Mouse (Mus musculus) neural tube, embryonic 15.5 days (tissue): Measurements from ENCODE around the gene Arsg. TPM values are rescaled to one million over a fixed set of nuclear protein-coding genes. Genes with fewer than 3 reads are reported as not detected.

Source experiments
- ATAC-seq: fragments of 200-750 bp; cut with Nextera tagmentation; 2 replicates; pipeline ENCODE4 v1.8.0; 2017; ENCODE audit warnings: mild to moderate bottlenecking, moderate TSS enrichment, moderate library complexity; ENCODE audit not compliant: low FRiP score
- H3K27ac ChIP-seq: fragments of 300-500 bp; sonication (generic); replicated peaks from 2 replicates; pipeline ENCODE4 v1.5.1; 2015; ENCODE audit warnings: mild to moderate bottlenecking, inconsistent platforms
- H3K27me3 ChIP-seq: fragments of 300-500 bp; sonication (generic); replicated peaks from 2 replicates; pipeline ENCODE4 v1.6.1; 2015; ENCODE audit warnings: inconsistent platforms
- H3K36me3 ChIP-seq: fragments of 300-500 bp; sonication (generic); 2 replicates; pipeline ENCODE4 v1.6.1; 2015; ENCODE audit warnings: inconsistent platforms
- H3K4me1 ChIP-seq: fragments of 300-500 bp; sonication (generic); 2 replicates; pipeline ENCODE4 v1.6.1; 2015; ENCODE audit warnings: inconsistent platforms
- H3K4me2 ChIP-seq: fragments of 300-500 bp; sonication (generic); 2 replicates; pipeline ENCODE4 v1.6.1; 2015; ENCODE audit warnings: inconsistent platforms, mild to moderate bottlenecking, moderate library complexity
- H3K4me3 ChIP-seq: fragments of 300-500 bp; sonication (generic); replicated peaks from 2 replicates; pipeline ENCODE4 v1.5.1; 2015; ENCODE audit warnings: mild to moderate bottlenecking, inconsistent platforms
- H3K9ac ChIP-seq: fragments of 300-500 bp; sonication (generic); replicated peaks from 2 replicates; pipeline ENCODE4 v1.6.1; 2015; ENCODE audit warnings: mild to moderate bottlenecking, inconsistent platforms
- H3K9me3 ChIP-seq: fragments of 300-500 bp; sonication (generic); replicated peaks from 2 replicates; pipeline ENCODE4 v1.6.1; 2016; ENCODE audit warnings: inconsistent platforms
- WGBS: fragments of 180-500 bp; shearing (Covaris S2); methylation state at CpG from one replicate; pipeline ENCODE4 v1.1.7; 2015; ENCODE audit warnings: mixed read lengths; 5-methylcytosine and 5-hydroxymethylcytosine counted together
- polyA plus RNA-seq: library from polyadenylated mRNA; unstranded; fragments of >200 nt; fragmentation: Nextera tagmentation; extraction: Ambion mirVana; gene quantifications from 2 replicates; pipeline ENCODE4 v1.2.1, GENCODE M21; 2015

The Arsg gene
- polyA plus RNA-seq, 1 experiment from 2014 or later = 2.8 TPM

GRCm38 (mm10) chr11:109443468-109444263 lies 29.5 kb upstream of the Arsg start:
- no peaks in the 10 kb centered on the region for H3K27me3 ChIP-seq
- ATAC-seq = no peak
- no peak overlapping the region for H3K4me3 ChIP-seq
- no peak overlapping the region for H3K4me2 ChIP-seq
- WGBS = 91% methylated on average over 8 of the region's 8 CpGs
- no peak overlapping the region for H3K27ac ChIP-seq
- H3K9ac ChIP-seq = no peak overlapping the region
- peaks cover 14% of the 10 kb centered on the region for H3K4me1 ChIP-seq
- H3K36me3 ChIP-seq = no peaks in the 10 kb centered on the region
- no peaks in the 10 kb centered on the region for H3K9me3 ChIP-seq

GRCm38 (mm10) chr11:109444600-109444999 lies 28.6 kb upstream of the Arsg start:
- peaks cover 11% of the 10 kb centered on the region for H3K4me1 ChIP-seq
- no peaks in the 10 kb centered on the region for H3K36me3 ChIP-seq
- H3K9ac ChIP-seq = no peak overlapping the region
- ATAC-seq = no peak
- H3K9me3 ChIP-seq = no peaks in the 10 kb centered on the region
- H3K4me2 ChIP-seq = no peak overlapping the region
- no peak overlapping the region for H3K27ac ChIP-seq
- H3K27me3 ChIP-seq = no peaks in the 10 kb centered on the region
- no peak overlapping the region for H3K4me3 ChIP-seq
- 47% methylated on average over 7 of the region's 7 CpGs for WGBS

- no peaks in the 10 kb centered on the region for H3K9me3 ChIP-seq
- H3K4me3 ChIP-seq = no peak overlapping the region
- 56% methylated on average over 13 of the region's 13 CpGs for WGBS
- ATAC-seq = 0 out of 2 replicates have a peak, but pooled peaks have one; percentile 55
- H3K4me1 ChIP-seq = 0 out of 2 replicates have a peak, but pooled peaks cover 3% of the 10 kb centered on the region
- H3K9ac ChIP-seq = no peak overlapping the region
- H3K36me3 ChIP-seq = no peaks in the 10 kb centered on the region
- H3K27ac ChIP-seq = no peak overlapping the region
- H3K27me3 ChIP-seq = no peaks in the 10 kb centered on the region
- H3K4me2 ChIP-seq = no peak overlapping the region
Observed at GRCm38 (mm10) chr11:109445438-109446035, 27.6 kb upstream of the Arsg start.

- 90% methylated on average over 11 of the region's 11 CpGs for WGBS
- ATAC-seq = no peak
Observed at GRCm38 (mm10) chr11:109451169-109451568, 22.0 kb upstream of the Arsg start.

GRCm38 (mm10) chr11:109456261-109456660 lies 16.9 kb upstream of the Arsg start:
- 91% methylated on average over 5 of the region's 5 CpGs for WGBS

More at GRCm38 (mm10) chr11:109451169-109451568, 22.0 kb upstream of the Arsg start:
- Histone ChIP-seq H3K27ac (no peak overlapping the region), H3K4me3 (no peak overlapping the region), H3K9me3 (no peaks in the 10 kb centered on the region), H3K4me1 (no peaks in the 10 kb centered on the region), H3K4me2 (no peak overlapping the region), H3K36me3 (no peaks in the 10 kb centered on the region), H3K27me3 (no peaks in the 10 kb centered on the region), H3K9ac (no peak overlapping the region)

GRCm38 (mm10) chr11:109458165-109458564 lies 15.0 kb upstream of the Arsg start:
- no peaks in the 10 kb centered on the region for H3K9me3 ChIP-seq
- no peaks in the 10 kb centered on the region for H3K27me3 ChIP-seq
- H3K4me2 ChIP-seq = no peak overlapping the region
- no peak overlapping the region for H3K27ac ChIP-seq
- no peak overlapping the region for H3K9ac ChIP-seq
- no peaks in the 10 kb centered on the region for H3K4me1 ChIP-seq
- no peak for ATAC-seq
- no peaks in the 10 kb centered on the region for H3K36me3 ChIP-seq
- 97% methylated on average over 11 of the region's 11 CpGs for WGBS
- no peak overlapping the region for H3K4me3 ChIP-seq

More at GRCm38 (mm10) chr11:109456261-109456660, 16.9 kb upstream of the Arsg start:
- H3K9me3 ChIP-seq = no peaks in the 10 kb centered on the region
- ATAC-seq = no peak
- no peaks in the 10 kb centered on the region for H3K4me1 ChIP-seq
- no peak overlapping the region for H3K27ac ChIP-seq
- H3K36me3 ChIP-seq = no peaks in the 10 kb centered on the region
- H3K4me3 ChIP-seq = no peak overlapping the region
- H3K4me2 ChIP-seq = no peak overlapping the region
- no peaks in the 10 kb centered on the region for H3K27me3 ChIP-seq
- H3K9ac ChIP-seq = no peak overlapping the region

GRCm38 (mm10) chr11:109460586-109460985 lies 12.6 kb upstream of the Arsg start:
- no peak for ATAC-seq
- WGBS = 82% methylated on average over 5 of the region's 5 CpGs

GRCm38 (mm10) chr11:109465068-109465467 lies 8.1 kb upstream of the Arsg start:
- no peaks in the 10 kb centered on the region for H3K27me3 ChIP-seq
- 94% methylated on average over 4 of the region's 4 CpGs for WGBS

More at GRCm38 (mm10) chr11:109460586-109460985, 12.6 kb upstream of the Arsg start:
- no peak overlapping the region for H3K27ac ChIP-seq
- H3K9ac ChIP-seq = no peak overlapping the region
- H3K9me3 ChIP-seq = no peaks in the 10 kb centered on the region
- H3K36me3 ChIP-seq = no peaks in the 10 kb centered on the region
- no peak overlapping the region for H3K4me2 ChIP-seq
- no peaks in the 10 kb centered on the region for H3K4me1 ChIP-seq
- H3K27me3 ChIP-seq = no peaks in the 10 kb centered on the region
- H3K4me3 ChIP-seq = no peak overlapping the region

GRCm38 (mm10) chr11:109466987-109467386 lies 6.2 kb upstream of the Arsg start:
- H3K27me3 ChIP-seq = no peaks in the 10 kb centered on the region
- no peak overlapping the region for H3K27ac ChIP-seq
- H3K9me3 ChIP-seq = no peaks in the 10 kb centered on the region
- H3K4me2 ChIP-seq = no peak overlapping the region
- H3K9ac ChIP-seq = no peak overlapping the region
- no peak overlapping the region for H3K4me3 ChIP-seq
- WGBS = 91% methylated on average over 8 of the region's 8 CpGs
- peaks cover 12% of the 10 kb centered on the region for H3K4me1 ChIP-seq
- H3K36me3 ChIP-seq = no peaks in the 10 kb centered on the region
- ATAC-seq = no peak

More at GRCm38 (mm10) chr11:109465068-109465467, 8.1 kb upstream of the Arsg start:
- no peak overlapping the region for H3K4me3 ChIP-seq
- H3K36me3 ChIP-seq = no peaks in the 10 kb centered on the region
- no peak for ATAC-seq
- H3K27ac ChIP-seq = no peak overlapping the region
- no peaks in the 10 kb centered on the region for H3K9me3 ChIP-seq
- H3K9ac ChIP-seq = no peak overlapping the region
- no peak overlapping the region for H3K4me2 ChIP-seq
- no peaks in the 10 kb centered on the region for H3K4me1 ChIP-seq

- Histone ChIP-seq H3K27me3 (no peaks in the 10 kb centered on the region), H3K4me1 (peaks cover 17% of the 10 kb centered on the region), H3K36me3 (no peaks in the 10 kb centered on the region), H3K27ac (no peak overlapping the region), H3K9me3 (no peaks in the 10 kb centered on the region), H3K4me2 (no peak overlapping the region), H3K4me3 (no peak overlapping the region), H3K9ac (no peak overlapping the region)
- ATAC-seq = no peak
- 91% methylated on average over 5 of the region's 5 CpGs for WGBS
Observed at GRCm38 (mm10) chr11:109468133-109468532, 5.0 kb upstream of the Arsg start.

GRCm38 (mm10) chr11:109470170-109470569 lies 3.0 kb upstream of the Arsg start:
- no peaks in the 10 kb centered on the region for H3K27me3 ChIP-seq
- no peak overlapping the region for H3K27ac ChIP-seq
- H3K36me3 ChIP-seq = no peaks in the 10 kb centered on the region
- peaks cover 24% of the 10 kb centered on the region for H3K4me1 ChIP-seq
- 67% methylated on average over 9 of the region's 9 CpGs for WGBS
- no peak overlapping the region for H3K4me3 ChIP-seq
- no peaks in the 10 kb centered on the region for H3K9me3 ChIP-seq
- H3K9ac ChIP-seq = no peak overlapping the region
- ATAC-seq = no peak
- no peak overlapping the region for H3K4me2 ChIP-seq
